ENCODE assay signal across 21 mouse cellular contexts in genomic region chr11:114814873-114815592, GRCm38 (mm10). TPM values are rescaled to one million over a fixed set of nuclear protein-coding genes. Genes with fewer than 3 reads are reported as not detected.
DNase-seq lines count a peak whose midpoint lies in the region; ATAC-seq and TF ChIP-seq lines count a peak whose summit lies in the region.
"Had no signal": no experiment of that assay in that cellular context is flagged by ENCODE, and none has a peak within 500 bp of the region (broad histone marks: within the 10 kb centered on the region; RNA-seq: fewer than 3 reads in every experiment).

No protein-coding gene starts in this region.

- peak; percentile 50 to 56 for DNase-seq in cerebellum, postnatal 14 days
- no peak for DNase-seq in cerebellum, adult 8-10 months
- DNase-seq in heart, adult 2 months: no peak
- DNase-seq in spleen, adult 12 weeks (ENCODE audit: low spot score): no peak
- no peak for DNase-seq in midbrain, postnatal 0 days (ENCODE audit: low spot score)
- DNase-seq: adrenal gland, adult 2 months; cerebellum, adult 9-11 months; lung, postnatal 4 days had no signal

- no peaks in the 10 kb centered on the region for H3K36me3 ChIP-seq in heart, embryonic 16.5 days (ENCODE audit: control insufficient read depth, insufficient read depth)
- no peaks in the 10 kb centered on the region for H3K36me3 ChIP-seq in heart, adult 2 months (ENCODE audit: control insufficient read depth, insufficient read depth, low read length)
- H3K36me3 ChIP-seq in midbrain, postnatal 0 days (ENCODE audit: insufficient read depth, low read length): no peaks in the 10 kb centered on the region
- H3K36me3 ChIP-seq: forebrain, embryonic 12.5 days; midbrain, embryonic 15.5 days; neural tube, embryonic 12.5 days had no signal

- H3K4me1 ChIP-seq in heart, embryonic 16.5 days (ENCODE audit: control insufficient read depth, insufficient read depth, low read length): peaks cover 11% of the 10 kb centered on the region
- H3K4me1 ChIP-seq in heart, adult 2 months (ENCODE audit: control insufficient read depth, insufficient read depth, low read length): no peaks in the 10 kb centered on the region; the same call in 1 of the 2 replicates
- H3K4me1 ChIP-seq in midbrain, postnatal 0 days (ENCODE audit: insufficient read depth, low read length): no peaks in the 10 kb centered on the region
- H3K4me1 ChIP-seq: midbrain, embryonic 15.5 days had no signal

- intact Hi-C loops in heart, adult 2 months (cut with DNase I): loop anchor here (5.0 to 10.0 kb wide), 2 partner anchors 42 to 230 kb away; partner anchors contain the start of gene Cd300ld3

- H3K27me3 ChIP-seq in heart, embryonic 16.5 days (ENCODE audit: control insufficient read depth, insufficient read depth, low read length): no peaks in the 10 kb centered on the region
- H3K27me3 ChIP-seq in heart, adult 2 months (ENCODE audit: control insufficient read depth, insufficient read depth, low read length): no peaks in the 10 kb centered on the region
- no peaks in the 10 kb centered on the region for H3K27me3 ChIP-seq in midbrain, postnatal 0 days (ENCODE audit: insufficient read depth, low read length)
- H3K27me3 ChIP-seq: midbrain, embryonic 15.5 days; neural tube, embryonic 12.5 days had no signal

- TF ChIP-seq EP300 in heart, adult 2 months (IDR thresholded peaks at IDR 0.05; ENCODE audit: insufficient read depth, low read depth, low read length): no peak

- WGBS in heart, embryonic 16.5 days: 47% methylated on average over 11 of the region's 11 CpGs
- WGBS in heart, adult 2 months: 67% methylated on average over 11 of the region's 11 CpGs
- WGBS in midbrain, postnatal 0 days: 76% methylated on average over 11 of the region's 11 CpGs

- no peak for TF ChIP-seq CTCF in heart, adult 2 months (IDR thresholded peaks at IDR 0.05)
- TF ChIP-seq CTCF in midbrain, postnatal 0 days (IDR thresholded peaks at IDR 0.05): no peak

- no peak overlapping the region for H3K4me2 ChIP-seq in heart, embryonic 16.5 days (ENCODE audit: low read depth, low read length)
- no peak overlapping the region for H3K4me2 ChIP-seq in midbrain, postnatal 0 days (ENCODE audit: low read depth, low read length, poor library complexity, severe bottlenecking)
- H3K4me2 ChIP-seq: forebrain, embryonic 12.5 days; midbrain, embryonic 15.5 days; neural tube, embryonic 12.5 days had no signal

- H3K9ac ChIP-seq in heart, embryonic 16.5 days (ENCODE audit: low read length): no peak overlapping the region
- H3K9ac ChIP-seq in heart, adult 2 months (ENCODE audit: low read depth, low read length): no peak overlapping the region
- H3K9ac ChIP-seq in midbrain, postnatal 0 days (replicated peaks; ENCODE audit: low read length, poor library complexity, severe bottlenecking): no peak overlapping the region
- H3K9ac ChIP-seq: forebrain, embryonic 12.5 days; liver, embryonic 14.5 days; midbrain, embryonic 15.5 days; neural tube, embryonic 12.5 days had no signal

- TF ChIP-seq POLR2A in heart, adult 2 months (IDR thresholded peaks at IDR 0.05; ENCODE audit: insufficient read depth, low read depth, low read length): no peak

- H3K27ac ChIP-seq in heart, embryonic 16.5 days (ENCODE audit: low read length): peak overlapping the region; percentile 32
- H3K27ac ChIP-seq in heart, adult 2 months: no peak overlapping the region
- no peak overlapping the region for H3K27ac ChIP-seq in midbrain, postnatal 0 days (ENCODE audit: low read depth, low read length)
- H3K27ac ChIP-seq: forebrain, embryonic 12.5 days; hindbrain, postnatal 0 days; layer of hippocampus, adult 2 months; liver, embryonic 14.5 days; midbrain, embryonic 15.5 days; neural tube, embryonic 12.5 days had no signal

- no peaks in the 10 kb centered on the region for H3K79me2 ChIP-seq in heart, adult 2 months (replicated peaks; ENCODE audit: control insufficient read depth, insufficient read depth, low read length)

- ATAC-seq in heart, embryonic 16.5 days (replicated peaks; ENCODE audit: extremely low read depth, insufficient read depth, low FRiP score): peak; percentile 67; the same call in 1 of the 2 replicates
- 0 out of 2 replicates have a peak, but pooled peaks have one; percentile 10 for ATAC-seq in common myeloid progenitor, adult 5-6 weeks (replicated peaks; ENCODE audit: low read depth, poor library complexity, severe bottlenecking)
- ATAC-seq in megakaryocyte, adult 5-6 weeks (ENCODE audit: poor library complexity, severe bottlenecking): peak; percentile 27; the same call in 1 of the 2 replicates
- ATAC-seq in midbrain, postnatal 0 days (ENCODE audit: low FRiP score): no peak
- ATAC-seq: hindbrain, postnatal 0 days; midbrain, embryonic 15.5 days had no signal

- H3K4me3 ChIP-seq in heart, embryonic 16.5 days (ENCODE audit: low read length): no peak overlapping the region
- H3K4me3 ChIP-seq in heart, adult 2 months: no peak overlapping the region
- no peak overlapping the region for H3K4me3 ChIP-seq in midbrain, postnatal 0 days (ENCODE audit: low read depth, low read length)
- H3K4me3 ChIP-seq: forebrain, embryonic 12.5 days; layer of hippocampus, adult 2 months; midbrain, embryonic 15.5 days; neural tube, embryonic 12.5 days had no signal

- H3K9me3 ChIP-seq in heart, embryonic 16.5 days (replicated peaks; ENCODE audit: control insufficient read depth, low read length): no peaks in the 10 kb centered on the region
- H3K9me3 ChIP-seq in midbrain, postnatal 0 days (ENCODE audit: low read length): no peaks in the 10 kb centered on the region
- H3K9me3 ChIP-seq: forebrain, embryonic 12.5 days; midbrain, embryonic 15.5 days; neural tube, embryonic 12.5 days had no signal

RNA-seq across cellular contexts. Expression of gene Gpr142, which starts 16.3 kb away (rescaled TPM):
- polyA plus RNA-seq in heart, embryonic 16.5 days (2015; fragmentation: Nextera tagmentation; extraction: Ambion mirVana): not detected in 2 replicates
- total RNA-seq in heart, adult 2 months (2021): not detected
- not detected in 2 replicates for polyA plus RNA-seq in heart, adult 2 months (2012; rRNA removed)
- total RNA-seq in common myeloid progenitor, adult 5-6 weeks (2017): not detected in 2 replicates
- total RNA-seq in megakaryocyte, adult 5-6 weeks (2015): not detected in 2 replicates
- not detected in 2 replicates for total RNA-seq in megakaryocyte, adult 5-6 weeks (2017)
- total RNA-seq in midbrain, postnatal 0 days (2014; rRNA removed): not detected in 2 replicates
- polyA plus RNA-seq in midbrain, postnatal 0 days (2015; fragmentation: Nextera tagmentation; extraction: Ambion mirVana): not detected in 2 replicates
- total RNA-seq: adrenal gland, adult 2 months; layer of hippocampus, adult 2 months; left cerebral cortex, postnatal 10 days had no signal
- polyA plus RNA-seq: adrenal gland, adult 2 months; embryonic facial prominence, embryonic 11.5 days; forebrain, embryonic 12.5 days; hindbrain, postnatal 0 days; kidney, embryonic 16.5 days; liver, embryonic 14.5 days; midbrain, embryonic 15.5 days; neural tube, embryonic 12.5 days; spleen, adult 2 months had no signal

RNA-seq across cellular contexts. Expression of gene Btbd17, which starts 19.3 kb away (rescaled TPM):
- not detected in 2 replicates for polyA plus RNA-seq in heart, embryonic 16.5 days (2015; fragmentation: Nextera tagmentation; extraction: Ambion mirVana)
- not detected for total RNA-seq in heart, adult 2 months (2021)
- 0.06 TPM in 1 of 2 replicates, not detected in the other for polyA plus RNA-seq in heart, adult 2 months (2012; rRNA removed)
- total RNA-seq in common myeloid progenitor, adult 5-6 weeks (2017): not detected in 2 replicates
- total RNA-seq in megakaryocyte, adult 5-6 weeks (2015): not detected in 2 replicates
- total RNA-seq in megakaryocyte, adult 5-6 weeks (2017): not detected in 2 replicates
- total RNA-seq in midbrain, postnatal 0 days (2014; rRNA removed): 46.9 and 68.2 TPM in 2 replicates
- polyA plus RNA-seq in midbrain, postnatal 0 days (2015; fragmentation: Nextera tagmentation; extraction: Ambion mirVana): 27.1 and 28.0 TPM in 2 replicates
- total RNA-seq: adrenal gland, adult 2 months had no signal
- polyA plus RNA-seq: liver, embryonic 14.5 days had no signal

RNA-seq across cellular contexts. Expression of gene Gprc5c, which starts 35.9 kb away (rescaled TPM):
- 14.5 and 15.4 TPM in 2 replicates for polyA plus RNA-seq in heart, embryonic 16.5 days (2015; fragmentation: Nextera tagmentation; extraction: Ambion mirVana)
- total RNA-seq in heart, adult 2 months (2021): 1 to 10 TPM; 6.3 to 7.9 TPM
- polyA plus RNA-seq in heart, adult 2 months (2012; rRNA removed): 11.6 and 11.9 TPM in 2 replicates
- not detected in 2 replicates for total RNA-seq in common myeloid progenitor, adult 5-6 weeks (2017)
- total RNA-seq in megakaryocyte, adult 5-6 weeks (2015): 0.04 and 0.32 TPM in 2 replicates
- total RNA-seq in megakaryocyte, adult 5-6 weeks (2017): 0.37 and 0.89 TPM in 2 replicates
- total RNA-seq in midbrain, postnatal 0 days (2014; rRNA removed): 7.5 and 12.8 TPM in 2 replicates
- 5.7 and 5.8 TPM in 2 replicates for polyA plus RNA-seq in midbrain, postnatal 0 days (2015; fragmentation: Nextera tagmentation; extraction: Ambion mirVana)

RNA-seq across cellular contexts. Expression of gene Kif19a, which starts 49.8 kb away (rescaled TPM):
- polyA plus RNA-seq in heart, embryonic 16.5 days (2015; fragmentation: Nextera tagmentation; extraction: Ambion mirVana): 0.16 and 0.25 TPM in 2 replicates
- under 1 TPM; 0.18 to 0.21 TPM for total RNA-seq in heart, adult 2 months (2021)
- 0.32 and 1.2 TPM in 2 replicates for polyA plus RNA-seq in heart, adult 2 months (2012; rRNA removed)
- total RNA-seq in common myeloid progenitor, adult 5-6 weeks (2017): not detected in 2 replicates
- total RNA-seq in megakaryocyte, adult 5-6 weeks (2015): 0.16 and 0.27 TPM in 2 replicates
- total RNA-seq in megakaryocyte, adult 5-6 weeks (2017): 0.11 and 0.69 TPM in 2 replicates
- 5.3 and 7.2 TPM in 2 replicates for total RNA-seq in midbrain, postnatal 0 days (2014; rRNA removed)
- polyA plus RNA-seq in midbrain, postnatal 0 days (2015; fragmentation: Nextera tagmentation; extraction: Ambion mirVana): 0.85 and 1.3 TPM in 2 replicates

Comparison
In these comparisons a context has a peak if more than half of its experiments do, and no peak if none do; other contexts are left out.
1. DNase-seq: peak in cerebellum, postnatal 14 days (2 of 2); none in cerebellum, adult 8-10 months (single experiment), heart, adult 2 months (0 of 2), spleen, adult 12 weeks (single experiment) and midbrain, postnatal 0 days (single experiment).
2. RNA of gene Btbd17, which starts 19.3 kb away (total RNA-seq): 46.9 to 68.2 TPM in midbrain, postnatal 0 days; not detected in heart, adult 2 months, not detected in common myeloid progenitor, adult 5-6 weeks and not detected in megakaryocyte, adult 5-6 weeks; every median in the first group is over 10 times any median in the second.